Mouse (Mus musculus) erythroblast, embryonic 14.5 days (primary cell): ENCODE data around the gene Dmxl2.

Source experiments
- GATA1 ChIP-seq: IDR thresholded peaks from 2 replicates; pipeline ENCODE4 v1.6.1; 2012; ENCODE audit warnings: low read length, inconsistent platforms, mixed read lengths
- TAL1 ChIP-seq: IDR thresholded peaks from 3 replicates; pipeline ENCODE4 v1.6.1; 2012; ENCODE audit warnings: low read length, inconsistent platforms, mixed read lengths

- TF ChIP-seq TAL1 (no peak), GATA1 (no peak)
Measured at GRCm38 (mm10) chr9:54540801-54541200, 39.4 kb upstream of the Dmxl2 start.
